Mouse (Mus musculus) 416B (cell line): ENCODE data around the gene Tesk2.
A peak's percentile ranks its signal among the peaks of the same experiment; 100 is the strongest.
"Not testable (repeated sequence)": the region's sequence is repeated elsewhere in the genome, so short reads cannot be mapped to it uniquely, and the experiment has no call there.

Experiments
- DNase-seq: peaks from one replicate; pipeline ENCODE4 v3.0.0; 2011; ENCODE audit warnings: low read depth

Gene Tesk2

GRCm38 (mm10) chr4:116720343-116721097 is at the start of gene Tesk2:
Tesk2 (plus strand) TSS chr4:116720948.
- peak; percentile 100 for DNase-seq

GRCm38 (mm10) chr4:116672785-116673184 is 48.0 kb upstream of the Tesk2 start:
- peak; percentile 94 for DNase-seq

GRCm38 (mm10) chr4:116674761-116675160 is 46.0 kb upstream of the Tesk2 start:
- DNase-seq = peak; percentile 60

- peak; percentile 58 for DNase-seq
Measured at GRCm38 (mm10) chr4:116676027-116676426, 44.7 kb upstream of the Tesk2 start.

- peak; percentile 75 for DNase-seq
Measured at GRCm38 (mm10) chr4:116677808-116678207, 42.9 kb upstream of the Tesk2 start.

- DNase-seq = peak; percentile 47
Measured at GRCm38 (mm10) chr4:116679141-116679540, 41.6 kb upstream of the Tesk2 start.

- DNase-seq = not testable (repeated sequence)
Measured at GRCm38 (mm10) chr4:116680521-116680920, 40.2 kb upstream of the Tesk2 start.

- DNase-seq = peak; percentile 44
Measured at GRCm38 (mm10) chr4:116683957-116684356, 36.8 kb upstream of the Tesk2 start.

GRCm38 (mm10) chr4:116684665-116685064 is 36.1 kb upstream of the Tesk2 start:
- peak; percentile 38 for DNase-seq

- peak; percentile 94 for DNase-seq
Measured at GRCm38 (mm10) chr4:116685402-116686061, 35.2 kb upstream of the Tesk2 start, which contains the start of gene Prdx1. Prdx1 (plus strand) TSS chr4:116685544.

- no peak for DNase-seq
Measured at GRCm38 (mm10) chr4:116687041-116687440, 33.7 kb upstream of the Tesk2 start.

- DNase-seq = no peak
Measured at GRCm38 (mm10) chr4:116689309-116689876, 31.4 kb upstream of the Tesk2 start.

GRCm38 (mm10) chr4:116692146-116692545 is 28.6 kb upstream of the Tesk2 start:
- no peak for DNase-seq

- DNase-seq = no peak
Measured at GRCm38 (mm10) chr4:116693785-116694184, 27.0 kb upstream of the Tesk2 start.

GRCm38 (mm10) chr4:116698693-116699342 is 21.9 kb upstream of the Tesk2 start:
- DNase-seq = no peak

GRCm38 (mm10) chr4:116700964-116701363 is 19.8 kb upstream of the Tesk2 start:
- DNase-seq = no peak

- DNase-seq = peak; percentile 83
Measured at GRCm38 (mm10) chr4:116703804-116704203, 16.9 kb upstream of the Tesk2 start.

- DNase-seq = peak; percentile 43
Measured at GRCm38 (mm10) chr4:116707666-116708065, 13.1 kb upstream of the Tesk2 start.

- DNase-seq = peak; percentile 99
Measured at GRCm38 (mm10) chr4:116708201-116708764, 12.5 kb upstream of the Tesk2 start, which contains the start of the genes Mmachc and Ccdc163. Mmachc (minus strand) TSS chr4:116708406. Ccdc163 (plus strand) TSS chr4:116708509.

- no peak for DNase-seq
Measured at GRCm38 (mm10) chr4:116708791-116709390, 11.9 kb upstream of the Tesk2 start.

GRCm38 (mm10) chr4:116710154-116710553 is 10.6 kb upstream of the Tesk2 start:
- DNase-seq = no peak
